Mouse (Mus musculus) neural tube, embryonic 12.5 days (tissue): ENCODE measurements around the gene Vps39. TPM values are rescaled to one million over a fixed set of nuclear protein-coding genes. Genes with fewer than 3 reads are reported as not detected.
A peak's percentile ranks its signal among the peaks of the same experiment; 100 is the strongest.

Experiments used
- ATAC-seq: fragments of 200-750 bp; cut with Nextera tagmentation; 2 replicates; pipeline ENCODE4 v1.8.0; 2017; ENCODE audit warnings: low read depth, mild to moderate bottlenecking, moderate TSS enrichment, moderate library complexity; ENCODE audit not compliant: low FRiP score
- H3K27ac ChIP-seq: fragments of 300-500 bp; sonication (generic); 2 replicates; pipeline ENCODE4 v1.5.1; 2016
- H3K27me3 ChIP-seq: fragments of 300-500 bp; sonication (generic); replicated peaks from 2 replicates; pipeline ENCODE4 v1.6.1; 2016; ENCODE audit warnings: mild to moderate bottlenecking
- H3K36me3 ChIP-seq: fragments of 300-500 bp; sonication (generic); 2 replicates; pipeline ENCODE4 v1.6.1; 2016; ENCODE audit warnings: mild to moderate bottlenecking
- H3K4me1 ChIP-seq: fragments of 300-500 bp; sonication (generic); 2 replicates; pipeline ENCODE4 v1.6.1; 2016
- H3K4me2 ChIP-seq: fragments of 300-500 bp; sonication (generic); replicated peaks from 2 replicates; pipeline ENCODE4 v1.6.1; 2016; ENCODE audit warnings: mild to moderate bottlenecking
- H3K4me3 ChIP-seq: fragments of 300-500 bp; sonication (generic); 2 replicates; pipeline ENCODE4 v1.5.1; 2016
- H3K9ac ChIP-seq: fragments of 300-500 bp; sonication (generic); 2 replicates; pipeline ENCODE4 v1.6.1; 2016; ENCODE audit warnings: mild to moderate bottlenecking
- H3K9me3 ChIP-seq: fragments of 300-500 bp; sonication (generic); 2 replicates; pipeline ENCODE4 v1.6.1; 2016; ENCODE audit warnings: mild to moderate bottlenecking
- WGBS: fragments of 180-500 bp; shearing (Covaris S2); methylation state at CpG from one replicate; pipeline ENCODE4 v1.1.7; 2016; 5-methylcytosine and 5-hydroxymethylcytosine counted together
- polyA plus RNA-seq: library from polyadenylated mRNA; unstranded; fragments of >200 nt; fragmentation: Nextera tagmentation; extraction: Ambion mirVana; gene quantifications from 2 replicates; pipeline ENCODE4 v1.2.1, GENCODE M21; 2016

Gene Vps39
- polyA plus RNA-seq, 1 experiment from 2014 or later = 44.5 TPM

- Histone ChIP-seq H3K4me3 (no peak within 1 kb of the TSS), H3K27ac (no peak within 1 kb of the TSS), H3K4me1 (no peaks in the 10 kb centered on the region), H3K27me3 (no peaks in the 10 kb centered on the region), H3K4me2 (no peak within 1 kb of the TSS), H3K9me3 (no peaks in the 10 kb centered on the region), H3K36me3 (no peaks in the 10 kb centered on the region), H3K9ac (no peak within 1 kb of the TSS)
- no peak for ATAC-seq
- 76% methylated on average over 5 of the region's 5 CpGs for WGBS
Measured at GRCm38 (mm10) chr2:120288995-120289394, 63.9 kb downstream of the Vps39 start, which contains the start of gene Pla2g4d. Pla2g4d (minus strand) TSS chr2:120289197.

DNA sequence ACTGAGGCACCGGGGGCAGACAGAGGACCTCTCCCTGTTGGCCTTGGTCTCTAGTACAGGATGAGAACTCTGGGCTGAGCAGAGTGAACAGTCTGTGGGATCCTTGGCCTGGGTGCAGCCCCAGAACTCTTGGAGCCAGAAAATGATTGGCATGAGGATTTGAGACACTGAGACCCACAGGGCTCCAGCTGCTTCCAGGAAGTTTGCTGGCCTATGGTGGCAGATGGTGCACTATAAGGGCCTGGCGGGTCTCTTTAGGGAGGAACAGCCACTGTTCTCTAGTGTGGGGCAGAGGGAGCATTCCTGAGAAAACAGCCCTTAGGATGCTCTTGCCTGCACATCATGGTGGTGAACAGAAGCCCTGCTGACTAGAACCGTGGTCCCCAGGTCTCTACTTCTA, 64.5 kb downstream of the Vps39 start:
- no peak overlapping the region for H3K27ac ChIP-seq
- no peak overlapping the region for H3K4me3 ChIP-seq
- no peak overlapping the region for H3K4me2 ChIP-seq
- H3K9me3 ChIP-seq = no peaks in the 10 kb centered on the region
- H3K4me1 ChIP-seq = no peaks in the 10 kb centered on the region
- H3K27me3 ChIP-seq = no peaks in the 10 kb centered on the region
- 88% methylated on average over 3 of the region's 3 CpGs for WGBS
- H3K36me3 ChIP-seq = no peaks in the 10 kb centered on the region
- ATAC-seq = no peak
- H3K9ac ChIP-seq = no peak overlapping the region

DNA sequence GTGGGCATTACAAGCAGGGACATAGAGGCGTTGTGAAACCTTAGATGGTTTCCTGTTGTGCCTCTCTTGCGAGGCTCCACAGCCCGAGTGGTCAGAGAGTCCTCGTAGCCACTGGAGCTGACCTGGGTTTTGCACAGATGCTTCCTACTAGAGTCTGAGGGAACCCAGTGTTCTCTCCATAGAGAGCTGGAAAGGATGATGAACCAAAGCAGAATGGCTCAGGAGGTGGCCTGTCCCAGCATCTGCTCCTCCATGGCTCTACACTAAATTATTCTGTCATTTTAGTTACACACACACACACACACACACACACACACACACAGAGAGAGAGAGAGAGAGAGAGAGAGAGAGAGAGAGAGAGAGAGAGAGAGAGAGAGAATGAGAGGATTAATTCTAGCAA, 67.3 kb downstream of the Vps39 start:
- Histone ChIP-seq H3K4me3 (no peak overlapping the region), H3K36me3 (no peaks in the 10 kb centered on the region), H3K9ac (no peak overlapping the region), H3K27ac (no peak overlapping the region), H3K4me2 (no peak overlapping the region), H3K27me3 (no peaks in the 10 kb centered on the region), H3K4me1 (no peaks in the 10 kb centered on the region), H3K9me3 (no peaks in the 10 kb centered on the region)
- ATAC-seq = no peak
- WGBS = 76% methylated on average over 4 of the region's 4 CpGs

GRCm38 (mm10) chr2:120284705-120285104, 68.2 kb downstream of the Vps39 start:
- no peaks in the 10 kb centered on the region for H3K4me1 ChIP-seq
- H3K9ac ChIP-seq = no peak overlapping the region
- no peak overlapping the region for H3K4me3 ChIP-seq
- ATAC-seq = no peak
- H3K9me3 ChIP-seq = no peaks in the 10 kb centered on the region
- no peak overlapping the region for H3K4me2 ChIP-seq
- no peaks in the 10 kb centered on the region for H3K36me3 ChIP-seq
- H3K27ac ChIP-seq = no peak overlapping the region
- H3K27me3 ChIP-seq = no peaks in the 10 kb centered on the region

DNA sequence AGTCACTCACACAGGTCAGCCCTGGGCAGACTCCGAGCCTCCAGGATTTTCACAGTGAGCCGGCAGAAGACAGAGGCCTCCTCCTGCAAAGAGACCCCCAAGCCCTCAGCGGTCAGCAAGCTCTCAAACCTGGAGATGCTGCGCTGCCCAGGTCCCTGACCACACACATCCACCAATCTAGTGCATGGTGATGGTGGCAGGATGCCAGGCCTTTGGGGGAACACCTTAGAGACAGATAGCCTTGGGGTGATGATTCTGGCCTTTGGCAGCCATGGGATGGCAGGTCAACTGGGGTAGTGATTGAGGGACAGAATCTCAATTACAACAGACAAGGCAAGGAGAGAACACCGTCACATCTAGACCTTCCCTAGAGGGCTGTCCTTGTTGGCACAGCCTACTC, 68.8 kb downstream of the Vps39 start:
- H3K27ac ChIP-seq = no peak overlapping the region
- no peaks in the 10 kb centered on the region for H3K9me3 ChIP-seq
- ATAC-seq = no peak
- H3K4me2 ChIP-seq = no peak overlapping the region
- no peaks in the 10 kb centered on the region for H3K36me3 ChIP-seq
- H3K4me1 ChIP-seq = no peaks in the 10 kb centered on the region
- H3K4me3 ChIP-seq = no peak overlapping the region
- no peaks in the 10 kb centered on the region for H3K27me3 ChIP-seq
- WGBS = 89% methylated on average over 5 of the region's 5 CpGs
- no peak overlapping the region for H3K9ac ChIP-seq

GRCm38 (mm10) chr2:120283550-120283949, 69.4 kb downstream of the Vps39 start:
- WGBS = 67% methylated on average over 6 of the region's 6 CpGs
- no peak overlapping the region for H3K27ac ChIP-seq
- no peak for ATAC-seq
- H3K9me3 ChIP-seq = no peaks in the 10 kb centered on the region
- no peak overlapping the region for H3K4me3 ChIP-seq
- no peaks in the 10 kb centered on the region for H3K36me3 ChIP-seq
- H3K9ac ChIP-seq = no peak overlapping the region
- no peaks in the 10 kb centered on the region for H3K27me3 ChIP-seq
- no peaks in the 10 kb centered on the region for H3K4me1 ChIP-seq
- H3K4me2 ChIP-seq = no peak overlapping the region

GRCm38 (mm10) chr2:120281221-120281620, 71.7 kb downstream of the Vps39 start:
- Histone ChIP-seq H3K4me3 (no peak overlapping the region), H3K9me3 (no peaks in the 10 kb centered on the region), H3K36me3 (no peaks in the 10 kb centered on the region), H3K4me2 (no peak overlapping the region), H3K27me3 (no peaks in the 10 kb centered on the region), H3K4me1 (no peaks in the 10 kb centered on the region), H3K9ac (no peak overlapping the region), H3K27ac (no peak overlapping the region)
- WGBS = 60% methylated on average over 3 of the region's 3 CpGs
- no peak for ATAC-seq

DNA sequence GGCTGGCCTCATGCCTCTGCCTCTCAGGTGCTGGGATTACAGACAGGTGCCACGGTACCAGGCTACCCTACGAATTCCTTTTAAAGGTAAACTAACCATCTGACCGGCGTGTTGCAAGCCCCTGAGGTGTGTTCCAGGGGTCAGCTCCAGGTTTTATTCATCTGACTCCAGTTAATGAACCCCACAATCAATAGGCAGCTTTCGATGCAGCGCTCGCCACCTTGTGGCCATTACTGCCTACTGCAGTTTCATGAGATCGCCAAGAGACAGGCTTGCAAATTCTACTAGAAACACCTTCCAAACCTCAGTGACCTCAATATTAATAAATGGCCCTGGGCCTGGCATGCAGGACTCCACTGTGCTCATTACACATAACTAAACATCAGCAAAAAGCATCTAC, 73.0 kb downstream of the Vps39 start:
- no peaks in the 10 kb centered on the region for H3K27me3 ChIP-seq
- no peak overlapping the region for H3K4me3 ChIP-seq
- ATAC-seq = no peak
- no peak overlapping the region for H3K27ac ChIP-seq
- no peaks in the 10 kb centered on the region for H3K4me1 ChIP-seq
- H3K9me3 ChIP-seq = no peaks in the 10 kb centered on the region
- no peak overlapping the region for H3K4me2 ChIP-seq
- no peak overlapping the region for H3K9ac ChIP-seq
- no peaks in the 10 kb centered on the region for H3K36me3 ChIP-seq
- WGBS = 20% methylated on average over 8 of the region's 8 CpGs

- no peak overlapping the region for H3K27ac ChIP-seq
- WGBS = 77% methylated on average over 4 of the region's 4 CpGs
- H3K4me2 ChIP-seq = no peak overlapping the region
- H3K9me3 ChIP-seq = no peaks in the 10 kb centered on the region
- no peaks in the 10 kb centered on the region for H3K27me3 ChIP-seq
- ATAC-seq = no peak
- H3K4me1 ChIP-seq = no peaks in the 10 kb centered on the region
- H3K9ac ChIP-seq = no peak overlapping the region
- H3K36me3 ChIP-seq = no peaks in the 10 kb centered on the region
- no peak overlapping the region for H3K4me3 ChIP-seq
Measured at GRCm38 (mm10) chr2:120276951-120277350, 76.0 kb downstream of the Vps39 start.

DNA sequence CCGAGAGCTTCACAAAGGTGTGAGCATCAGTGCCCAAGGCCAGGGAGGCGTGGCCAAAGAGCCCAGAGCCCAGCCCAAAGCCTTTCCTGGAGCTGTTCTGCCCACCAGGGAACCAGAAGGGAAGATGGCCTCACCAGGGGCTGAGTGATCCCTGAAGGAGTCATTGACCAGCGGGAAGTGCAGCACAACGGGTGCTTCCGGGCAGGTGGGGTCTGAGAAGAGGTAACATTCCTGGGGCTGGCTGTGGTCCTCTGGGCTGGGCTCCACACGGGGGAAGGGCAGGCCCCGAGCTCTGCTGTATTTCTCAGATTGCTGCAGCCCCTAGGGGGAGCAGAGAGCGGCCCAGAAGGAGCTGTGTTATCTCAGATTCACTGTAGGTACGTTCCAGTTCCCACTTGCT, 84.3 kb downstream of the Vps39 start:
- Histone ChIP-seq H3K9me3 (no peaks in the 10 kb centered on the region), H3K4me2 (peak overlapping the region; percentile 37), H3K36me3 (no peaks in the 10 kb centered on the region), H3K27ac (no peak overlapping the region), H3K4me3 (no peak overlapping the region), H3K9ac (no peak overlapping the region), H3K4me1 (no peaks in the 10 kb centered on the region; the same call in 1 of the 2 replicates), H3K27me3 (0 out of 2 replicates have a peak, but pooled peaks cover 4% of the 10 kb centered on the region)
- 2% methylated on average over 9 of the region's 9 CpGs for WGBS
- ATAC-seq = no peak

Other genes starting within 250 kb of the Vps39 start
- 19.1 and 19.6 TPM in 2 replicates for gene Ehd4, start 198.5 kb downstream of the Vps39 start, polyA plus RNA-seq
- gene Pla2g4e, start 107.8 kb downstream of the Vps39 start, polyA plus RNA-seq = 0.10 and 0.13 TPM in 2 replicates
- 0.05 TPM in 1 of 2 replicates, not detected in the other for gene Pla2g4d, start 63.9 kb downstream of the Vps39 start, polyA plus RNA-seq
- gene Pla2g4f, start 39.0 kb downstream of the Vps39 start, polyA plus RNA-seq = not detected in 2 replicates
- gene Ganc, start 50.8 kb upstream of the Vps39 start, polyA plus RNA-seq = 10.6 and 10.7 TPM in 2 replicates
- gene Tmem87a, start 51.0 kb upstream of the Vps39 start, polyA plus RNA-seq = 6.8 and 8.0 TPM in 2 replicates
- gene Capn3, start 102.9 kb upstream of the Vps39 start, polyA plus RNA-seq = 0.98 and 1.2 TPM in 2 replicates
- 47.8 and 52.2 TPM in 2 replicates for gene Zfp106, start 210.7 kb upstream of the Vps39 start, polyA plus RNA-seq
- gene Snap23, start 214.5 kb upstream of the Vps39 start, polyA plus RNA-seq = 34.2 and 35.1 TPM in 2 replicates